Mouse (Mus musculus) cerebellum, postnatal 4 days (tissue): Measurements from ENCODE around the gene L3mbtl3.

Experiments
- DNase-seq, 2 experiments: peaks; one replicate each; pipeline ENCODE4 v3.0.0; 2022; ENCODE audit warnings: low spot score in 2 of 2, mixed read lengths in 1 of 2

Gene L3mbtl3

GRCm38 (mm10) chr10:26337896-26338503 lies 37.8 kb downstream of the L3mbtl3 start:
- no peak for DNase-seq

GRCm38 (mm10) chr10:26333966-26334365 lies 41.8 kb downstream of the L3mbtl3 start:
- DNase-seq: no peak

- no peak for DNase-seq
Observed at GRCm38 (mm10) chr10:26332781-26333180, 43.0 kb downstream of the L3mbtl3 start.

- DNase-seq: no peak
Observed at GRCm38 (mm10) chr10:26328843-26329242, 46.9 kb downstream of the L3mbtl3 start.

- DNase-seq: no peak
Observed at GRCm38 (mm10) chr10:26327691-26328542, 47.9 kb downstream of the L3mbtl3 start.

- DNase-seq: no peak
Observed at GRCm38 (mm10) chr10:26327291-26327690, 48.5 kb downstream of the L3mbtl3 start.

GRCm38 (mm10) chr10:26325320-26325719 lies 50.5 kb downstream of the L3mbtl3 start:
- DNase-seq: no peak

GRCm38 (mm10) chr10:26322344-26323051 lies 53.3 kb downstream of the L3mbtl3 start:
- DNase-seq: no peak

GRCm38 (mm10) chr10:26320679-26321078 lies 55.1 kb downstream of the L3mbtl3 start:
- no peak for DNase-seq

- no peak for DNase-seq
Observed at GRCm38 (mm10) chr10:26314327-26314726, 61.4 kb downstream of the L3mbtl3 start.

- no peak for DNase-seq
Observed at GRCm38 (mm10) chr10:26303485-26303884, 72.3 kb downstream of the L3mbtl3 start.

- DNase-seq: no peak
Observed at GRCm38 (mm10) chr10:26302336-26302735, 73.4 kb downstream of the L3mbtl3 start.

- no peak for DNase-seq
Observed at GRCm38 (mm10) chr10:26297626-26298025, 78.1 kb downstream of the L3mbtl3 start.

GRCm38 (mm10) chr10:26297200-26297599 lies 78.6 kb downstream of the L3mbtl3 start:
- DNase-seq: no peak

GRCm38 (mm10) chr10:26287136-26287535 lies 88.6 kb downstream of the L3mbtl3 start:
- DNase-seq: no peak

- DNase-seq: no peak
Observed at GRCm38 (mm10) chr10:26280009-26280408, 95.8 kb downstream of the L3mbtl3 start.

- no peak for DNase-seq
Observed at GRCm38 (mm10) chr10:26275414-26275813, 100.4 kb downstream of the L3mbtl3 start.

GRCm38 (mm10) chr10:26263744-26264459 lies 111.9 kb downstream of the L3mbtl3 start:
- DNase-seq: no peak

GRCm38 (mm10) chr10:26259908-26260307 lies 115.9 kb downstream of the L3mbtl3 start:
- DNase-seq: no peak

- no peak for DNase-seq
Observed at GRCm38 (mm10) chr10:26249426-26250165, 126.2 kb downstream of the L3mbtl3 start.

- DNase-seq: no peak
Observed at GRCm38 (mm10) chr10:26244466-26244865, 131.3 kb downstream of the L3mbtl3 start.
